9 mouse cellular contexts compared by ENCODE assay signal in the genomic region with DNA sequence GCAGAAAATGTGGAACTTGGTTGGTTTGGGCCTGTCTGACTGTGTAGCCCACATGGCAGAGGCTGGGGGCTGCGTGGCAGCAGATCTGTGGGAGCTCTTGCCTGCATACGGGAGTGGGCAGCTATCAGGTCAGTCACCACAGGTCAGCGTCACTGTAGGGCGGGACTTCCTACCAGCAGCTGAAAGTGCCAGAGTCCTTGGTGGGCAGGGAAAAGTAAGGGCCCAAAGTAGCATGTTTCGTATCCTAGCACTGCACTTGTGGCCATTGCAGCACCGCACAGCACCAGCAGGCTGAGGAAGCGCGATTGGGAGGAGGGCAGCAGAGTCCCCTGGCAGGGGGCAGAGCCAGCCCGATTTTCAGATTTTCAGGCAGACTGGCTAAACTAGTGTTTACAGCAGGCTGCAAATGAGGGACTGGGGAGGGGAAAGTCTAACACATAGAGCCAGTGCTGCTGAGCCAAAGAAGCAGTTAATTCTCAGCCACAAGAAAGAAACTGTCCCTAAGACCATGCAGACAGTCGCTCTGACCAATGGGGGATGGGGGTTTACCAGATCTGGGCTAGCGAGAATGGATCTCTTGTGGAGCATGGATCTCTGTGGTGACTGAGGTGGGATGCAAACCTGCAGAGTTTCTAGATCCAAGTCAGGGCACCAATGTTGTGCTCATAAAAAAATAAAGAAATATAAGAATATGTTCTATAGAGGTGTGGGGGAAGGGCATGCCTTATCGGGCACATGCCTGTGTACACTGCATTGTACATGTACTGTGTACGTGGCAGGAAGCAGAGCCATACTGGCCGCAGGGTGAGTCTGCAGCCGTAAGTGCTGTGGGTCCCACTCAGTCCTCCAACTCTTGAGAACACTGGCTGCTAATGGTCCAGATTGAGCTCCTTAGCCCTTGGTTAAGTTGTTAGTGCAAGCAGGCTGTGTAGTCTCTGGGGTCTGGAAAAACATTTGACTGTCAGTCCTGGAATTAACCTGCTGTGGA. TPM values are rescaled to one million over a fixed set of nuclear protein-coding genes. Genes with fewer than 3 reads are reported as not detected.
A peak's percentile ranks its signal among the peaks of the same experiment; 100 is the strongest.
DNase-seq lines count a peak whose midpoint lies in the region; ATAC-seq and TF ChIP-seq lines count a peak whose summit lies in the region.
"Had no signal": no experiment of that assay in that cellular context is flagged by ENCODE, and none has a peak within 500 bp of the region (broad histone marks: within the 10 kb centered on the region; RNA-seq: fewer than 3 reads in every experiment).

No protein-coding gene starts in this region.

- peak overlapping the region; percentile 63 for H3K9ac ChIP-seq in heart, embryonic 11.5 days (ENCODE audit: low read depth, low read length)
- 0 out of 2 replicates have a peak overlapping the region, but pooled peaks have one; percentile 38 for H3K9ac ChIP-seq in ES-E14 (ENCODE audit: insufficient read depth, low read depth, low read length, poor library complexity, severe bottlenecking)
- no peak overlapping the region; the same call in 1 of the 2 replicates for H3K9ac ChIP-seq in midbrain, embryonic 12.5 days (replicated peaks)

- no peaks in the 10 kb centered on the region for H3K36me3 ChIP-seq in heart, embryonic 11.5 days (ENCODE audit: control insufficient read depth, insufficient read depth, low read length)
- no peaks in the 10 kb centered on the region for H3K36me3 ChIP-seq in ES-E14 (ENCODE audit: control insufficient read depth, insufficient read depth, low read length, poor library complexity, severe bottlenecking)
- H3K36me3 ChIP-seq in midbrain, embryonic 12.5 days = no peaks in the 10 kb centered on the region

- H3K27me3 ChIP-seq in heart, embryonic 11.5 days (ENCODE audit: control insufficient read depth, insufficient read depth, low read length) = no peaks in the 10 kb centered on the region
- no peaks in the 10 kb centered on the region for H3K27me3 ChIP-seq in midbrain, embryonic 12.5 days

- H3K27ac ChIP-seq in heart, embryonic 11.5 days (ENCODE audit: low read depth, low read length) = no peak overlapping the region
- H3K27ac ChIP-seq in ES-E14 (ENCODE audit: insufficient read depth, low read depth, low read length, poor library complexity, severe bottlenecking) = no peak overlapping the region
- H3K27ac ChIP-seq in midbrain, embryonic 12.5 days (replicated peaks) = no peak overlapping the region

- peak overlapping the region; percentile 29 for H3K4me3 ChIP-seq in heart, embryonic 11.5 days (ENCODE audit: low read depth, low read length)
- peak overlapping the region; percentile 38 to 41; a peak in 3 of 4 replicates for H3K4me3 ChIP-seq in ES-E14 (ENCODE audit: insufficient read depth in 1 of 2, low read depth in 1 of 2, low read length in 2 of 2, poor library complexity in 1 of 2, severe bottlenecking in 1 of 2)
- H3K4me3 ChIP-seq in midbrain, embryonic 12.5 days = peak overlapping the region; percentile 17; the same call in 1 of the 2 replicates

- ATAC-seq in heart, embryonic 11.5 days (replicated peaks; ENCODE audit: insufficient number of reproducible peaks, low FRiP score, low TSS enrichment) = peak; percentile 58
- ATAC-seq in granulocyte monocyte progenitor cell, adult 5-6 weeks (replicated peaks; ENCODE audit: poor library complexity, severe bottlenecking) = peak; percentile 21; the same call in 1 of the 2 replicates
- ATAC-seq in midbrain, embryonic 12.5 days (ENCODE audit: low FRiP score, low read depth) = peak; percentile 55

- H3K4me2 ChIP-seq in heart, embryonic 11.5 days = peak overlapping the region; percentile 61
- H3K4me2 ChIP-seq in midbrain, embryonic 12.5 days (replicated peaks) = peak overlapping the region; percentile 40

- no peak for DNase-seq in heart, adult 11 months
- DNase-seq in ES-E14 (ENCODE audit: low read depth, low spot score) (no peak), MN1 (ENCODE audit: low spot score) (no peak)
- DNase-seq in layer of hippocampus, postnatal 10 days (ENCODE audit: low spot score in 2 of 2) = no peak
- DNase-seq in thymus, postnatal 10 days (ENCODE audit: low spot score in 2 of 2) = no peak

- 34% methylated on average over 15 of the region's 15 CpGs for WGBS in heart, embryonic 11.5 days (ENCODE audit: insufficient replicate concordance)
- 39% methylated on average over 15 of the region's 15 CpGs for WGBS in midbrain, embryonic 12.5 days

- no peaks in the 10 kb centered on the region for H3K9me3 ChIP-seq in heart, embryonic 11.5 days (replicated peaks; ENCODE audit: control insufficient read depth, low read length)
- H3K9me3 ChIP-seq in ES-E14 (ENCODE audit: control insufficient read depth, insufficient read depth, low read depth, low read length) = no peaks in the 10 kb centered on the region
- H3K9me3 ChIP-seq in midbrain, embryonic 12.5 days = no peaks in the 10 kb centered on the region

- H3K4me1 ChIP-seq in heart, embryonic 11.5 days (ENCODE audit: control insufficient read depth, insufficient read depth, low read length) = no peaks in the 10 kb centered on the region
- H3K4me1 ChIP-seq in ES-E14 (ENCODE audit: control insufficient read depth in 2 of 2, insufficient read depth in 2 of 2, low read length in 2 of 2, poor library complexity in 1 of 2) = peaks cover 0 to 2% of the 10 kb centered on the region in 2 experiments; a peak in 1 of 4 replicates
- no peaks in the 10 kb centered on the region for H3K4me1 ChIP-seq in midbrain, embryonic 12.5 days

- in situ Hi-C loops in ES-E14 (cut with MboI; ENCODE audit: low sequenced_read_pairs in 2 of 2, unreplicated experiment in 2 of 2) = no loop called here

TF ChIP-seq in ES-E14, 5 proteins besides CTCF, POLR2A, EP300 and RAD21:
- TF ChIP-seq ZNF384 (IDR thresholded peaks at IDR 0.05; ENCODE audit: low read depth, low read length) = no peak
- no peak for TF ChIP-seq HCFC1 (IDR thresholded peaks at IDR 0.05; ENCODE audit: borderline replicate concordance, insufficient read depth, low read length)
- TF ChIP-seq CHD2 (IDR thresholded peaks at IDR 0.05; ENCODE audit: low read depth, low read length) = no peak
- TF ChIP-seq MAFK (IDR thresholded peaks at IDR 0.05; ENCODE audit: insufficient read depth, low read depth, low read length) = no peak
TF ChIP-seq in ES-E14: peak in this region for 0.

RNA-seq across cellular contexts. Expression of a gene that starts 15.1 kb away (rescaled TPM):
- polyA plus RNA-seq in heart, embryonic 11.5 days (2014; fragmentation: Nextera tagmentation; extraction: Ambion mirVana) = not detected in 2 replicates
- total RNA-seq in ES-E14 (2012; rRNA removed) = not detected in 2 replicates
- not detected in 2 replicates for total RNA-seq in granulocyte monocyte progenitor cell, adult 5-6 weeks (2014; fragmentation: Nextera tagmentation)
- not detected in 2 replicates for total RNA-seq in granulocyte monocyte progenitor cell, adult 5-6 weeks (2017)
- 0.06 TPM in 1 of 2 replicates, not detected in the other for polyA plus RNA-seq in midbrain, embryonic 12.5 days (2016; fragmentation: Nextera tagmentation; extraction: Ambion mirVana)
- under 1 TPM; 0.30 to 0.42 TPM for total RNA-seq in layer of hippocampus, postnatal 10 days (2021)
- polyA plus RNA-seq: C2C12 had no signal
